ENCODE assay signal across 17 mouse cellular contexts in genomic region chr3:138620263-138620662, GRCm38 (mm10).
DNase-seq lines count a peak whose midpoint lies in the region; ATAC-seq and TF ChIP-seq lines count a peak whose summit lies in the region.
"Had no signal": no experiment of that assay in that cellular context is flagged by ENCODE, and none has a peak within 500 bp of the region (broad histone marks: within the 10 kb centered on the region; RNA-seq: fewer than 3 reads in every experiment).

No protein-coding gene starts in this region.

- no peak for TF ChIP-seq EP300 in lung, postnatal 0 days (IDR thresholded peaks at IDR 0.05)

- no peak overlapping the region for H3K27ac ChIP-seq in intestine, postnatal 0 days (ENCODE audit: low read depth, low read length)
- H3K27ac ChIP-seq in intestine, embryonic 16.5 days (ENCODE audit: low read length): no peak overlapping the region
- no peak overlapping the region for H3K27ac ChIP-seq in lung, postnatal 0 days (ENCODE audit: low read length)
- H3K27ac ChIP-seq: embryonic facial prominence, embryonic 12.5 days; limb, embryonic 12.5 days; macrophage had no signal

- H3K36me3 ChIP-seq in intestine, postnatal 0 days (ENCODE audit: control insufficient read depth, insufficient read depth): no peaks in the 10 kb centered on the region
- H3K36me3 ChIP-seq in intestine, embryonic 16.5 days (ENCODE audit: control insufficient read depth, insufficient read depth, low read length): no peaks in the 10 kb centered on the region
- no peaks in the 10 kb centered on the region for H3K36me3 ChIP-seq in lung, postnatal 0 days (ENCODE audit: insufficient read depth, low read length)
- H3K36me3 ChIP-seq: embryonic facial prominence, embryonic 12.5 days; limb, embryonic 12.5 days had no signal

- TF ChIP-seq POLR2A in lung, adult 2 months (IDR thresholded peaks at IDR 0.05; ENCODE audit: borderline replicate concordance, extremely low read depth, low read depth, low read length): no peak

- DNase-seq in lung, postnatal 0 days (ENCODE audit: low spot score): peak; percentile 17
- DNase-seq in lung, adult 2 months: no peak
- DNase-seq in NIH3T3 (ENCODE audit: low read depth): peak; percentile 26
- DNase-seq in naive thymus-derived CD4-positive, alpha-beta T cell, adult 2 months (ENCODE audit: low read depth): peak; percentile 10
- DNase-seq in frontal cortex, postnatal 25 days (ENCODE audit: low spot score in 2 of 2): no peak
- DNase-seq in Muller cell, postnatal 12 days (ENCODE audit: inconsistent ontology term): no peak
- DNase-seq: adrenal gland, postnatal 36 days; cerebellum, adult 18-20 months; gastrocnemius, postnatal 36 days; thymus, adult 18-20 months had no signal

- no peaks in the 10 kb centered on the region for H3K4me1 ChIP-seq in intestine, postnatal 0 days (replicated peaks; ENCODE audit: control insufficient read depth, insufficient read depth, low read length)
- no peaks in the 10 kb centered on the region for H3K4me1 ChIP-seq in intestine, embryonic 16.5 days (ENCODE audit: control insufficient read depth, insufficient read depth, low read length)
- H3K4me1 ChIP-seq in lung, postnatal 0 days (ENCODE audit: insufficient read depth, low read depth, low read length): no peaks in the 10 kb centered on the region
- H3K4me1 ChIP-seq in lung, adult 2 months (ENCODE audit: control insufficient read depth, insufficient read depth, low read length): no peaks in the 10 kb centered on the region
- H3K4me1 ChIP-seq: embryonic facial prominence, embryonic 12.5 days; limb, embryonic 12.5 days had no signal

- H3K4me3 ChIP-seq in intestine, postnatal 0 days (ENCODE audit: low read depth, low read length): no peak overlapping the region
- H3K4me3 ChIP-seq in intestine, embryonic 16.5 days (ENCODE audit: low read length): no peak overlapping the region
- no peak overlapping the region for H3K4me3 ChIP-seq in lung, postnatal 0 days (ENCODE audit: low read depth, low read length)
- no peak overlapping the region for H3K4me3 ChIP-seq in lung, adult 2 months (replicated peaks; ENCODE audit: extremely low read depth, low read depth, low read length)
- H3K4me3 ChIP-seq: embryonic facial prominence, embryonic 12.5 days; limb, embryonic 12.5 days had no signal

- peak; percentile 57 for TF ChIP-seq CTCF in intestine, postnatal 0 days (IDR thresholded peaks at IDR 0.05; ENCODE audit: low read depth)
- TF ChIP-seq CTCF in lung, postnatal 0 days (IDR thresholded peaks at IDR 0.05): peak; percentile 57
- TF ChIP-seq CTCF in lung, adult 2 months (IDR thresholded peaks at IDR 0.05; ENCODE audit: insufficient read depth, low read length): no peak

- H3K9ac ChIP-seq in intestine, postnatal 0 days (ENCODE audit: low read depth, low read length): no peak overlapping the region
- H3K9ac ChIP-seq in intestine, embryonic 16.5 days (ENCODE audit: low read depth, low read length): no peak overlapping the region
- H3K9ac ChIP-seq in lung, postnatal 0 days (replicated peaks; ENCODE audit: low read depth): no peak overlapping the region
- H3K9ac ChIP-seq: embryonic facial prominence, embryonic 12.5 days; limb, embryonic 12.5 days had no signal

- 82% methylated on average over 4 of the region's 4 CpGs for WGBS in intestine, postnatal 0 days
- 84% methylated on average over 4 of the region's 4 CpGs for WGBS in intestine, embryonic 16.5 days
- WGBS in lung, postnatal 0 days: 81% methylated on average over 4 of the region's 4 CpGs
- WGBS in lung, adult 2 months: 83% methylated on average over 4 of the region's 4 CpGs

- H3K27me3 ChIP-seq in intestine, postnatal 0 days (replicated peaks; ENCODE audit: control insufficient read depth, insufficient read depth, low read length): no peaks in the 10 kb centered on the region
- H3K27me3 ChIP-seq in intestine, embryonic 16.5 days (replicated peaks; ENCODE audit: control insufficient read depth, insufficient read depth, low read length): no peaks in the 10 kb centered on the region
- H3K27me3 ChIP-seq in lung, postnatal 0 days (replicated peaks; ENCODE audit: insufficient read depth, low read length): no peaks in the 10 kb centered on the region
- H3K27me3 ChIP-seq: embryonic facial prominence, embryonic 12.5 days had no signal

- H3K9me3 ChIP-seq in intestine, postnatal 0 days (ENCODE audit: control insufficient read depth): no peaks in the 10 kb centered on the region
- no peaks in the 10 kb centered on the region for H3K9me3 ChIP-seq in intestine, embryonic 16.5 days (ENCODE audit: control insufficient read depth, low read length)
- H3K9me3 ChIP-seq in lung, postnatal 0 days (ENCODE audit: low read length): no peaks in the 10 kb centered on the region
- H3K9me3 ChIP-seq: embryonic facial prominence, embryonic 12.5 days; limb, embryonic 12.5 days had no signal

- no peak overlapping the region for H3K4me2 ChIP-seq in intestine, postnatal 0 days (replicated peaks; ENCODE audit: low read depth)
- H3K4me2 ChIP-seq in intestine, embryonic 16.5 days (ENCODE audit: low read depth, low read length): no peak overlapping the region
- no peak overlapping the region for H3K4me2 ChIP-seq in lung, postnatal 0 days (replicated peaks; ENCODE audit: low read depth, low read length)
- H3K4me2 ChIP-seq: embryonic facial prominence, embryonic 12.5 days; limb, embryonic 12.5 days had no signal

- no peak for ATAC-seq in intestine, postnatal 0 days
- no peak for ATAC-seq in intestine, embryonic 16.5 days
- no peak for ATAC-seq in lung, postnatal 0 days
- ATAC-seq: forebrain, embryonic 14.5 days; inflammation-experienced regulatory T-cells, adult 6 months had no signal

Comparison
In these comparisons a context has a peak if more than half of its experiments do, and no peak if none do; other contexts are left out.
1. DNase-seq: peak in lung, postnatal 0 days (single experiment), NIH3T3 (single experiment) and naive thymus-derived CD4-positive, alpha-beta T cell, adult 2 months (single experiment); none in lung, adult 2 months (single experiment), frontal cortex, postnatal 25 days (0 of 2) and Muller cell, postnatal 12 days (single experiment).